Mouse (Mus musculus): ENCODE results near the gene Myo18a. TPM values are rescaled to one million over a fixed set of nuclear protein-coding genes. Genes with fewer than 3 reads are reported as not detected.

The Myo18a gene
- total RNA-seq, 2 experiments from 2014 or later, result 228 to 275 TPM

DNA sequence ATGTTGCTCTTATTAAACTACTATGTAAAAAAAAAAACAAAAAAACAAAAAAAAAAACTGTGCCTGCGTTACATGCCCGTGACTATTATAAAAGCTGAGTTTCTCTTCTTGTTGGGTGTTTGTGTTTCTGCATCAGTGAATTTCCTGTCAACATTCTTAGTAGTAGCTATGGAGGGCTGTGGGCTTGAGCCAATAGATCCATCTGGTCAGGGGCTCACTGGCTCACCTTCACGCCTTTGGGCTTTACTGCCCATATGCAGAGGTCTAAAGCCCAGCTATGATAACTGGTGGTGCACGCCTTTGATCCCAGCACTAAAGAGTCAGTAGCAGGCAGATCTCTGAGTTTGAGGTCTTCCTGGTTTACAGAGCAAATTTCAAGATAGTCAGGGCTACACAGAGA, 6.5 kb downstream of the Myo18a start:
- intact Hi-C loops (cut with DNase I), result no loop called here
- no peak for DNase-seq

GRCm38 (mm10) chr11:77770346-77770745, 7.3 kb downstream of the Myo18a start:
- DNase-seq, result no peak
- intact Hi-C loops (cut with DNase I), result no loop called here

GRCm38 (mm10) chr11:77771879-77772713, 9.1 kb downstream of the Myo18a start:
- intact Hi-C loops (cut with DNase I), result no loop called here
- DNase-seq, result no peak

- peak in 1 of 2 experiments; percentile 27 for DNase-seq
- intact Hi-C loops (cut with DNase I), result no loop called here
Measured at GRCm38 (mm10) chr11:77775701-77776400, 12.8 kb downstream of the Myo18a start.

GRCm38 (mm10) chr11:77777436-77777835, 14.4 kb downstream of the Myo18a start:
- DNase-seq, result no peak
- intact Hi-C loops (cut with DNase I), result no loop called here

DNA sequence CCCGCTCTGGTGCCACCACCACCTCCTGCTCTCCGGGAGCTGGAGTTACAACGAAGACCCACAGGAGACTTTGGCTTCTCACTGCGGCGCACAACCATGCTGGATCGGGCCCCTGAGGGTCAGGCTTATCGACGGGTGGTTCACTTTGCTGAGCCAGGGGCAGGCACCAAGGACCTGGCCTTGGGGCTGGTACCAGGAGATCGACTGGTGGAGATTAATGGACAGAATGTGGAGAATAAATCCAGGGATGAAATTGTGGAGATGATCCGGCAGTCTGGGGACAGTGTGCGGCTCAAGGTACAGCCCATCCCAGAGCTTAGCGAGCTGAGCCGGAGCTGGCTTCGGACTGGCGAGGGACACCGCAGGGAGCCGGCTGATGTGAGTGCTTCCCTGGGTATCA, 14.9 kb downstream of the Myo18a start:
- intact Hi-C loops (cut with DNase I), result no loop called here
- no peak for DNase-seq

- DNase-seq, result peak in 1 of 2 experiments; percentile 51
- intact Hi-C loops (cut with DNase I), result no loop called here
Measured at GRCm38 (mm10) chr11:77779240-77779639, 16.2 kb downstream of the Myo18a start.

GRCm38 (mm10) chr11:77781088-77781487, 18.0 kb downstream of the Myo18a start:
- peak in 1 of 2 experiments; percentile 46 for DNase-seq
- intact Hi-C loops (cut with DNase I), result no loop called here

DNA sequence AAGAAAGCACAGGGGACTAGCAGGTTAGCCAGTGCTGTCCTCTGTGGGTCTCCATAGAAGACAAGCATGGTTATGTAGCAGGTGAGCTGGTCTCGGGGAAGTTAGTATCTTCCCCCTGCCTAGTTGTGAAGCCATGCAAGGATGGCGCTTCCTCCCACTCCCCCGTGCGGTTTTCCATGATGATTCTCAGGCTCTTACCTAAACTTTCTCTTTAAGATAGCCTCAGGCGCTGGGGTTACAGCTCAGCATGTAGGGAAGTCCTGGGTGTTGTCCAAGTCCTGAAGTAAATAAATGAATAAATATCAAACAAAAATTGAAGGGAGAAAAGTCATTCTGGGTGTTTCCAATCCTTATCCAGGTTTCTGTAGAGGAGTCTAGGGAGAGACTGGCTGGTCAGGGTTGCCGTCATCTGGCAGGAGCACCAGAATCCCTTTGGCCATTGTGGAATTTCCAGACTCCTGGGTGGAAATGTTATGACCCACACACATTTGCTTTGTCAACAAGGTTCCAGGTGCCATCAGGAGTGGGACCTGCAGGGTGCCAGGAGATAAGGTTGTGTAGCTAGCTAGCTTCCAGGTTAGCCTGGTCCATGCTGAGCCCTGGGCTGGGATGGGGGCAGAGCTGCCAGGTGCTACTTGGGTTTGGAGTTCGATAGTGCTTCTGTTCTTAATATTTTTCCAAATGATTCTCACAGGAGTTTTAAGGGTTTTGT, 19.2 kb downstream of the Myo18a start:
- intact Hi-C loops (cut with DNase I), result no loop called here
- no peak for DNase-seq

DNA sequence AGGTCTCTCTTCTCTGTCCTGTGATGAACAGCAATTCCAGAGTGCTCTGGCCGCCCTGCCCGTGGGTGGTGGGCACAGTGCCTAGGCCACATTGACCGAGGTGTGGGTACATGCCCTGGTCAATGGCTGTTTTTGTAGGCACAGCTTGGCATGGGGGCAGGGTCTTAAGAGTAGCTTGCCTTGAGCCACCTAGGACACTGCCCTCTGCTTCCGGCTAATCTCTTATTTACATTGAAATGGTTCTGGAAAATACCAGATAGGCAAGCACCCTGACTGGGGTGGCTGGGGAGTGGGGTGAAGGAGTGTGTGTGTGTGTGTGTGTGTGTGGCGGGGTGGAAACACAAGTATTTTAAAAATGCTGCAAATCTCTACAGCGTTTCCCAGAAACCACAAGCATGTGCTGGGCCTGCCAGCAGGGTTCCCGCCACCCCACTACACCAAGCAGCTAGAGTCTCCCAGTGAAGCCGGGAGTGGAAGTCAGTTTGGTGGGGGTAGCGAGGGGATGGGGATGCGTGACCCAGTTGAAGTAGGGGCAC, 20.2 kb downstream of the Myo18a start:
- intact Hi-C loops (cut with DNase I), result no loop called here
- no peak for DNase-seq

GRCm38 (mm10) chr11:77783747-77784646, 21.0 kb downstream of the Myo18a start:
- intact Hi-C loops (cut with DNase I), result loop anchor here (2.0 kb wide), 1 partner anchor 17 kb away; no protein-coding TSS in a partner anchor
- DNase-seq, result peak in 1 of 2 experiments; percentile 61

GRCm38 (mm10) chr11:77784894-77785293, 21.8 kb downstream of the Myo18a start:
- peak in 1 of 2 experiments; percentile 6 for DNase-seq
- intact Hi-C loops (cut with DNase I), result loop anchor here (2.0 kb wide), 1 partner anchor 18 kb away; no protein-coding TSS in a partner anchor

GRCm38 (mm10) chr11:77785396-77785767, 22.3 kb downstream of the Myo18a start:
- peak; percentile 27 to 46 for DNase-seq
- intact Hi-C loops (cut with DNase I), result loop anchor here (2.0 kb wide), 1 partner anchor 19 kb away; no protein-coding TSS in a partner anchor

GRCm38 (mm10) chr11:77785768-77786561, 22.9 kb downstream of the Myo18a start:
- DNase-seq, result peak; percentile 68 to 71
- intact Hi-C loops (cut with DNase I), result loop anchor here (2.0 kb wide), 1 partner anchor 19 kb away; no protein-coding TSS in a partner anchor

- intact Hi-C loops (cut with DNase I), result no loop called here
- DNase-seq, result no peak
Measured at GRCm38 (mm10) chr11:77787707-77788106, 24.7 kb downstream of the Myo18a start, which contains the start of gene Gm10277. Gm10277 (minus strand) TSS chr11:77787747.

- DNase-seq, result no peak
- intact Hi-C loops (cut with DNase I), result no loop called here
Measured at GRCm38 (mm10) chr11:77789512-77789911, 26.5 kb downstream of the Myo18a start.

DNA sequence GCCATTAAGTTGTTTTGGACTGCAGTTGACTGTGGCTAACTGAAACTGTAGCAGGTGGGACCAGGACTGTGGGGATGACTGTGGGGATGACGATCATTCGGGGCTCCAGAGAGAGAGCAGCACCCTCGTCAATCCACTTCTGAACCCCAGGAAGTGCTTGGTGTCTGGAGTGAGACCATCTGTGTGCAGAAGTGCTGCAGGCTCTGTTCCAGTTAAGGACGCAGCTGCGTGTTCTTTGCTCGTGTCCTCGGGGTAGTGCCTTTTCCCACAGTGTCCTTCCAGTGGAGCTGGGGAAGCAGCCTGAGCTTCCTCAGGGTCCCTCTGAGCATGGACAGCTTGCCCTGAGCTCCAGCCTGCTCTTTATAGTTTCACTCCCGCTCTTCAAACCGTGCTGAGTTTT, 27.2 kb downstream of the Myo18a start:
- peak; percentile 23 to 25 for DNase-seq
- intact Hi-C loops (cut with DNase I), result loop anchor here (10.0 kb wide), 1 partner anchor 295 kb away; the partner anchor contains the start of gene Git1

GRCm38 (mm10) chr11:77791241-77791727, 28.2 kb downstream of the Myo18a start:
- DNase-seq, result peak; percentile 30 to 32
- intact Hi-C loops (cut with DNase I), result loop anchor here (10.0 kb wide), 1 partner anchor 296 kb away; the partner anchor contains the start of gene Git1

All from heart, postnatal 10 days (tissue).